Mouse (Mus musculus): ENCODE measurements at regions not wholly inside any gene's neighbourhood (a gene's known extent, or its start where the extent isn't known, plus 50 kb on each side); places are given as distances from the start of the nearest gene placed in this dataset.

- no peak for TF ChIP-seq EP300 (IDR thresholded peaks at IDR 0.05; ENCODE audit: insufficient read depth, low read depth, low read length)
- TF ChIP-seq CTCF (IDR thresholded peaks at IDR 0.05; ENCODE audit: low read depth, low read length): no peak
- TF ChIP-seq POLR2A (IDR thresholded peaks at IDR 0.05; ENCODE audit: insufficient read depth, low read length): no peak
These were observed 322.6 kb downstream of the Bcor start for GRCm38 (mm10) chrX:11837566-11837965.
